Mouse (Mus musculus) thymus, adult 2 months (tissue): ENCODE results near the gene Gpr153. TPM values are rescaled to one million over a fixed set of nuclear protein-coding genes. Genes with fewer than 3 reads are reported as not detected.

Experiments used
- DNase-seq: peaks from one replicate; pipeline ENCODE4 v3.0.0; 2021
- H3K27ac ChIP-seq: fragments of 200-500 bp; 2 replicates; pipeline ENCODE4 v1.5.1; 2012; ENCODE audit warnings: low read length, control low read depth; ENCODE audit not compliant: control insufficient read depth, insufficient read depth
- H3K27me3 ChIP-seq: fragments of 200-500 bp; 2 replicates; pipeline ENCODE4 v1.6.1; 2012; ENCODE audit warnings: mild to moderate bottlenecking, low read length, moderate library complexity, mixed read lengths; ENCODE audit not compliant: control insufficient read depth, insufficient read depth
- H3K36me3 ChIP-seq: fragments of 200-500 bp; 2 replicates; pipeline ENCODE4 v1.6.1; 2012; ENCODE audit warnings: mild to moderate bottlenecking, low read length, moderate library complexity; ENCODE audit not compliant: control insufficient read depth, insufficient read depth
- H3K4me1 ChIP-seq: fragments of 200-500 bp; replicated peaks from 2 replicates; pipeline ENCODE4 v1.6.1; 2012; ENCODE audit warnings: low read length; ENCODE audit not compliant: control insufficient read depth, insufficient read depth
- H3K4me3 ChIP-seq: fragments of 200-500 bp; 2 replicates; pipeline ENCODE4 v1.5.1; 2012; ENCODE audit warnings: mild to moderate bottlenecking, low read length, control low read depth, moderate library complexity; ENCODE audit not compliant: control insufficient read depth, insufficient read depth
- CTCF ChIP-seq: fragments of 200-500 bp; IDR thresholded peaks from 2 replicates; pipeline ENCODE4 v1.5.1; 2012; ENCODE audit warnings: mild to moderate bottlenecking, control low read depth, low read length, moderate library complexity, borderline replicate concordance; ENCODE audit not compliant: control insufficient read depth, poor library complexity, insufficient read depth; ENCODE audit errors: extremely low read depth
- POLR2A ChIP-seq: fragments of 200-500 bp; IDR thresholded peaks from 2 replicates; pipeline ENCODE4 v1.6.1; 2012; ENCODE audit warnings: mild to moderate bottlenecking, low read length, control low read depth, moderate library complexity; ENCODE audit not compliant: control insufficient read depth, poor library complexity, insufficient read depth; ENCODE audit errors: extremely low read depth
- WGBS: fragments of 180-500 bp; shearing (Covaris S2); methylation state at CpG from one replicate; pipeline ENCODE4 v1.1.7; 2018; 5-methylcytosine and 5-hydroxymethylcytosine counted together
- polyA plus RNA-seq: library from polyadenylated mRNA; depleted of rRNA; stranded (reverse); fragments of >200 nt; gene quantifications from 2 replicates; pipeline ENCODE4 v1.2.3, GENCODE M21; 2012

Gene Gpr153
- polyA plus RNA-seq, 1 experiment: 5.3 TPM

- no peaks in the 10 kb centered on the region for H3K27me3 ChIP-seq
- WGBS: 97% methylated on average over 8 of the region's 8 CpGs
- H3K36me3 ChIP-seq: peaks cover 16% of the 10 kb centered on the region; the same call in 1 of the 2 replicates
- TF ChIP-seq CTCF (no peak), POLR2A (no peak)
- H3K4me3 ChIP-seq: no peak overlapping the region
- no peak overlapping the region for H3K27ac ChIP-seq
- H3K4me1 ChIP-seq: peaks cover 17% of the 10 kb centered on the region
- DNase-seq: no peak
Measured at GRCm38 (mm10) chr4:152300375-152300774, 26.3 kb downstream of the Gpr153 start.

- 98% methylated on average over 11 of the region's 11 CpGs for WGBS
Measured at GRCm38 (mm10) chr4:152302012-152302411, 28.0 kb downstream of the Gpr153 start.

GRCm38 (mm10) chr4:152303172-152303571 is 29.1 kb downstream of the Gpr153 start:
- H3K4me3 ChIP-seq: no peak overlapping the region
- peaks cover 16% of the 10 kb centered on the region; the same call in 1 of the 2 replicates for H3K36me3 ChIP-seq
- peaks cover 4% of the 10 kb centered on the region for H3K4me1 ChIP-seq
- 98% methylated on average over 10 of the region's 10 CpGs for WGBS
- no peak overlapping the region for H3K27ac ChIP-seq
- no peaks in the 10 kb centered on the region for H3K27me3 ChIP-seq
- no peak for TF ChIP-seq CTCF
- no peak for TF ChIP-seq POLR2A
- DNase-seq: no peak

More at GRCm38 (mm10) chr4:152302012-152302411, 28.0 kb downstream of the Gpr153 start:
- no peak for DNase-seq
- TF ChIP-seq CTCF (no peak), POLR2A (no peak)
- Histone ChIP-seq H3K4me1 (peaks cover 10% of the 10 kb centered on the region), H3K27ac (no peak overlapping the region), H3K36me3 (peaks cover 16% of the 10 kb centered on the region; the same call in 1 of the 2 replicates), H3K27me3 (no peaks in the 10 kb centered on the region), H3K4me3 (no peak overlapping the region)

- TF ChIP-seq CTCF (no peak), POLR2A (no peak)
- H3K36me3 ChIP-seq: peaks cover 16% of the 10 kb centered on the region; the same call in 1 of the 2 replicates
- WGBS: 98% methylated on average over 6 of the region's 6 CpGs
Measured at GRCm38 (mm10) chr4:152304685-152305084, 30.7 kb downstream of the Gpr153 start.

GRCm38 (mm10) chr4:152305991-152306390 is 32.0 kb downstream of the Gpr153 start:
- Histone ChIP-seq H3K4me3 (no peak overlapping the region), H3K36me3 (peaks cover 11% of the 10 kb centered on the region; the same call in 1 of the 2 replicates), H3K27ac (no peak overlapping the region), H3K4me1 (no peaks in the 10 kb centered on the region), H3K27me3 (no peaks in the 10 kb centered on the region)
- no peak; the same call in 1 of the 2 replicates for TF ChIP-seq POLR2A
- no peak for TF ChIP-seq CTCF
- no peak for DNase-seq
- 94% methylated on average over 6 of the region's 6 CpGs for WGBS

More at GRCm38 (mm10) chr4:152304685-152305084, 30.7 kb downstream of the Gpr153 start:
- Histone ChIP-seq H3K27me3 (no peaks in the 10 kb centered on the region), H3K4me3 (no peak overlapping the region), H3K27ac (no peak overlapping the region), H3K4me1 (no peaks in the 10 kb centered on the region)
- DNase-seq: no peak

- H3K36me3 ChIP-seq: peaks cover 11% of the 10 kb centered on the region; the same call in 1 of the 2 replicates
- H3K4me1 ChIP-seq: no peaks in the 10 kb centered on the region
- no peak overlapping the region for H3K4me3 ChIP-seq
- no peak for DNase-seq
- no peaks in the 10 kb centered on the region; the same call in 1 of the 2 replicates for H3K27me3 ChIP-seq
- no peak overlapping the region for H3K27ac ChIP-seq
- TF ChIP-seq CTCF (no peak), POLR2A (no peak)
- WGBS: 95% methylated on average over 9 of the region's 9 CpGs
Measured at GRCm38 (mm10) chr4:152307542-152307941, 33.5 kb downstream of the Gpr153 start.

- no peak for DNase-seq
- Histone ChIP-seq H3K4me1 (0 out of 2 replicates have a peak, but pooled peaks cover 4% of the 10 kb centered on the region), H3K36me3 (no peaks in the 10 kb centered on the region), H3K27me3 (peaks cover 9% of the 10 kb centered on the region), H3K27ac (no peak overlapping the region), H3K4me3 (no peak overlapping the region)
- TF ChIP-seq POLR2A (no peak), CTCF (no peak)
- WGBS: 23% methylated on average over 14 of the region's 14 CpGs
Measured at GRCm38 (mm10) chr4:152312186-152312585, 38.2 kb downstream of the Gpr153 start.
